Mouse (Mus musculus): ENCODE measurements at regions not wholly inside any gene's neighbourhood (a gene's known extent, or its start where the extent isn't known, plus 50 kb on each side); places are given as distances from the start of the nearest gene placed in this dataset.

GRCm38 (mm10) chr17:7680658-7681057, 146.4 kb downstream of the Fndc1 start:
- Histone ChIP-seq H3K27me3 (replicated peaks; ENCODE audit: control insufficient read depth, insufficient read depth, low read length) (no peaks in the 10 kb centered on the region), H3K27ac (ENCODE audit: low read depth, low read length) (no peak overlapping the region), H3K4me2 (replicated peaks; ENCODE audit: low read depth) (no peak overlapping the region), H3K4me3 (ENCODE audit: low read depth, low read length) (no peak overlapping the region), H3K36me3 (ENCODE audit: control insufficient read depth, insufficient read depth) (no peaks in the 10 kb centered on the region), H3K9ac (ENCODE audit: low read depth, low read length) (no peak overlapping the region), H3K9me3 (ENCODE audit: control insufficient read depth) (no peaks in the 10 kb centered on the region), H3K4me1 (replicated peaks; ENCODE audit: control insufficient read depth, insufficient read depth, low read length) (no peaks in the 10 kb centered on the region)
- ATAC-seq = no peak
- 71% methylated on average over 9 of the region's 9 CpGs for WGBS
- no peak for TF ChIP-seq CTCF (IDR thresholded peaks at IDR 0.05; ENCODE audit: low read depth)

GRCm38 (mm10) chr17:7679786-7680185, 147.3 kb downstream of the Fndc1 start:
- no peak overlapping the region for H3K4me3 ChIP-seq (ENCODE audit: low read depth, low read length)
- H3K36me3 ChIP-seq (ENCODE audit: control insufficient read depth, insufficient read depth) = no peaks in the 10 kb centered on the region
- H3K9ac ChIP-seq (ENCODE audit: low read depth, low read length) = no peak overlapping the region
- no peaks in the 10 kb centered on the region for H3K4me1 ChIP-seq (replicated peaks; ENCODE audit: control insufficient read depth, insufficient read depth, low read length)
- no peaks in the 10 kb centered on the region for H3K27me3 ChIP-seq (replicated peaks; ENCODE audit: control insufficient read depth, insufficient read depth, low read length)
- no peak for TF ChIP-seq CTCF (IDR thresholded peaks at IDR 0.05; ENCODE audit: low read depth)
- H3K9me3 ChIP-seq (ENCODE audit: control insufficient read depth) = no peaks in the 10 kb centered on the region
- no peak for ATAC-seq
- no peak overlapping the region for H3K27ac ChIP-seq (ENCODE audit: low read depth, low read length)
- no peak overlapping the region for H3K4me2 ChIP-seq (replicated peaks; ENCODE audit: low read depth)

GRCm38 (mm10) chr17:7678898-7679297, 148.2 kb downstream of the Fndc1 start:
- no peak overlapping the region for H3K27ac ChIP-seq (ENCODE audit: low read depth, low read length)
- no peaks in the 10 kb centered on the region for H3K4me1 ChIP-seq (replicated peaks; ENCODE audit: control insufficient read depth, insufficient read depth, low read length)
- no peak for ATAC-seq
- no peak for TF ChIP-seq CTCF (IDR thresholded peaks at IDR 0.05; ENCODE audit: low read depth)
- H3K9ac ChIP-seq (ENCODE audit: low read depth, low read length) = no peak overlapping the region
- H3K9me3 ChIP-seq (ENCODE audit: control insufficient read depth) = no peaks in the 10 kb centered on the region
- H3K4me2 ChIP-seq (replicated peaks; ENCODE audit: low read depth) = no peak overlapping the region
- WGBS = 69% methylated on average over 9 of the region's 9 CpGs
- H3K27me3 ChIP-seq (replicated peaks; ENCODE audit: control insufficient read depth, insufficient read depth, low read length) = no peaks in the 10 kb centered on the region
- H3K36me3 ChIP-seq (ENCODE audit: control insufficient read depth, insufficient read depth) = no peaks in the 10 kb centered on the region
- no peak overlapping the region for H3K4me3 ChIP-seq (ENCODE audit: low read depth, low read length)

- no peaks in the 10 kb centered on the region for H3K27me3 ChIP-seq (replicated peaks; ENCODE audit: control insufficient read depth, insufficient read depth, low read length)
- H3K36me3 ChIP-seq (ENCODE audit: control insufficient read depth, insufficient read depth) = no peaks in the 10 kb centered on the region
- 91% methylated on average over 7 of the region's 7 CpGs for WGBS
- no peak overlapping the region for H3K4me2 ChIP-seq (replicated peaks; ENCODE audit: low read depth)
- no peak overlapping the region for H3K4me3 ChIP-seq (ENCODE audit: low read depth, low read length)
- no peak for TF ChIP-seq CTCF (IDR thresholded peaks at IDR 0.05; ENCODE audit: low read depth)
- no peaks in the 10 kb centered on the region for H3K9me3 ChIP-seq (ENCODE audit: control insufficient read depth)
- ATAC-seq = no peak
- no peak overlapping the region for H3K9ac ChIP-seq (ENCODE audit: low read depth, low read length)
- no peak overlapping the region for H3K27ac ChIP-seq (ENCODE audit: low read depth, low read length)
- no peaks in the 10 kb centered on the region for H3K4me1 ChIP-seq (replicated peaks; ENCODE audit: control insufficient read depth, insufficient read depth, low read length)
Measured at GRCm38 (mm10) chr17:7677796-7678195, 149.3 kb downstream of the Fndc1 start.

- no peaks in the 10 kb centered on the region for H3K27me3 ChIP-seq (replicated peaks; ENCODE audit: control insufficient read depth, insufficient read depth, low read length)
- H3K4me3 ChIP-seq (ENCODE audit: low read depth, low read length) = no peak overlapping the region
- 67% methylated on average over 8 of the region's 8 CpGs for WGBS
- H3K9me3 ChIP-seq (ENCODE audit: control insufficient read depth) = no peaks in the 10 kb centered on the region
- no peak overlapping the region for H3K4me2 ChIP-seq (replicated peaks; ENCODE audit: low read depth)
- H3K27ac ChIP-seq (ENCODE audit: low read depth, low read length) = no peak overlapping the region
- no peaks in the 10 kb centered on the region for H3K4me1 ChIP-seq (replicated peaks; ENCODE audit: control insufficient read depth, insufficient read depth, low read length)
- H3K36me3 ChIP-seq (ENCODE audit: control insufficient read depth, insufficient read depth) = no peaks in the 10 kb centered on the region
- ATAC-seq = no peak
- no peak overlapping the region for H3K9ac ChIP-seq (ENCODE audit: low read depth, low read length)
- no peak for TF ChIP-seq CTCF (IDR thresholded peaks at IDR 0.05; ENCODE audit: low read depth)
Measured at GRCm38 (mm10) chr17:7677301-7677700, 149.8 kb downstream of the Fndc1 start.

GRCm38 (mm10) chr17:7676776-7677175, 150.3 kb downstream of the Fndc1 start:
- H3K27ac ChIP-seq (ENCODE audit: low read depth, low read length) = no peak overlapping the region
- H3K36me3 ChIP-seq (ENCODE audit: control insufficient read depth, insufficient read depth) = no peaks in the 10 kb centered on the region
- H3K9me3 ChIP-seq (ENCODE audit: control insufficient read depth) = no peaks in the 10 kb centered on the region
- H3K9ac ChIP-seq (ENCODE audit: low read depth, low read length) = no peak overlapping the region
- no peak overlapping the region for H3K4me3 ChIP-seq (ENCODE audit: low read depth, low read length)
- no peaks in the 10 kb centered on the region for H3K27me3 ChIP-seq (replicated peaks; ENCODE audit: control insufficient read depth, insufficient read depth, low read length)
- H3K4me1 ChIP-seq (replicated peaks; ENCODE audit: control insufficient read depth, insufficient read depth, low read length) = no peaks in the 10 kb centered on the region
- no peak for ATAC-seq
- H3K4me2 ChIP-seq (replicated peaks; ENCODE audit: low read depth) = no peak overlapping the region
- no peak for TF ChIP-seq CTCF (IDR thresholded peaks at IDR 0.05; ENCODE audit: low read depth)
- 89% methylated on average over 2 of the region's 2 CpGs for WGBS

- no peaks in the 10 kb centered on the region for H3K9me3 ChIP-seq (ENCODE audit: control insufficient read depth)
- no peak overlapping the region for H3K27ac ChIP-seq (ENCODE audit: low read depth, low read length)
- no peak for ATAC-seq
- H3K4me2 ChIP-seq (replicated peaks; ENCODE audit: low read depth) = no peak overlapping the region
- H3K36me3 ChIP-seq (ENCODE audit: control insufficient read depth, insufficient read depth) = no peaks in the 10 kb centered on the region
- no peak for TF ChIP-seq CTCF (IDR thresholded peaks at IDR 0.05; ENCODE audit: low read depth)
- WGBS = 94% methylated on average over 2 of the region's 2 CpGs
- H3K9ac ChIP-seq (ENCODE audit: low read depth, low read length) = no peak overlapping the region
- no peaks in the 10 kb centered on the region for H3K27me3 ChIP-seq (replicated peaks; ENCODE audit: control insufficient read depth, insufficient read depth, low read length)
- H3K4me3 ChIP-seq (ENCODE audit: low read depth, low read length) = no peak overlapping the region
- no peaks in the 10 kb centered on the region for H3K4me1 ChIP-seq (replicated peaks; ENCODE audit: control insufficient read depth, insufficient read depth, low read length)
Measured at GRCm38 (mm10) chr17:7674511-7674910, 152.6 kb downstream of the Fndc1 start.
